Mouse (Mus musculus): ENCODE measurements around the gene Celsr1.

The Celsr1 gene

DNA sequence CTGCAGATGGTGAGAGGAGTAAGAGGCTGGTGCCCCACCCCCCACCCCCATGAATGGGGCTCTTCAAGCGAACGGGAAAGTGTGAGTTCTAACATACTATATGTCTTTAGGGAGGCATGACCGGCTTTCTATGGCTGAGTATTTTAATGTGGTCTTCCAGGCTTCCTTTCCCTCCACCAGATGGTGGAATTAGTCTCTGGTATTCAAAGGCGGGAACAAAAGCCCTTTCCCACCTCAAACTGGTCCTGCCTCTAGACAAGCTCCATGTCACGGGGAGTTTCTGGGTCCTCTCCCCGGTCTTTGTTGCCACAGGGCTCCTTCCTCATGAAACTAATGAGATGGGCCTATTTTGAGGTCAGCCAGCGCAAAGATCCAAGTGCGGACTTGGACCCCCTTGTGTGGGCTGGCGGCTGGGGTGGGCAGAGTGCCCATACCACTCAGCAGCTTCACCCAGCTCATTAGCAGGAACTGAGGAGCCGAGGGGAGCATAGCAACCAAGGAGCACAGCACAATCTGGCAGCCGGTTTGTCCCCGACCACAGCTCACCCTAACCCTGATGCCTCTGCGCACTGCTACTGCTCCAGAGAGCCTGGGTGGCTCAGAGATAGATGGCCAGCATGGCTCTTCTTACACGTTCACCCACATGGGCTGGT lies 39.5 kb downstream of the Celsr1 start:
- DNase-seq, result peak; percentile 60 to 72

DNA sequence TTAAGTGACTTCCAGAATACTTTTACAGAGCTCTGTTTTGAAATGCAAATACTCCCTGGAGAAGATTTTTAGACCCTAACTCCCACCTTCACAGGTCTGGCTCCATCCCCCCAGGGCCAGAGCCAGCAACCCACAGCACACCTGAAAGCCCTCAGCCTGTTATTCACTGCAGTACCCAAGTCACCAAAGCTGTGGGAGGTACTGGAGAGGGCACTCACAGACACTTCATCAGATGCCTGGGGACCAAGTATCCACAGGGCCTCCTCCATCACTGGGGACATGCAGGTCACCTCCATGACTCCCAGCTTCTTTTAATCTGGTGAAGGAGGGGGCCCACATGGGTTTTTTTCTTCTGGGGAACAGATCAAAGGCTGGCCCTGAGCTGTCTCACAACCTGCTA lies 40.2 kb downstream of the Celsr1 start:
- no peak for DNase-seq

DNA sequence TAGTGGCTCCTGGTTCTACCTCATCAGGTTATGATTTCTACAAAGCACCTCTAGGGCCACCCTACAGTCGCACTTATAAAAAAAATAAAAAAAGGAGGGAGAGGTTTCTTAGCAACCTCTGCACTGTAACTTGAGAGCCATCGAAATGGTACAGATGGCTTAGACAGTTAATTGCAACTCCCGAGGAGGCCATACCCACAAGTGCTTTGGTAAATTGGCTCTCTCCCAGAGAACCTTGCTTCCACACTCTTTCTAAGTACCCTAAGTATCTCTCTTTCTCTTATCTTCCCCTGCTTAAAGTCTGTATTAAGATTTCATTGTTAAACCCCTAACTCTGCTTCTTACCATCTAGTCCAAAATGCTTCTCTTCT lies 41.5 kb downstream of the Celsr1 start:
- DNase-seq, result no peak

GRCm38 (mm10) chr15:85991453-85992124 lies 42.0 kb downstream of the Celsr1 start:
- peak; percentile 83 to 86 for DNase-seq

- DNase-seq, result no peak
These were observed 42.7 kb downstream of the Celsr1 start for GRCm38 (mm10) chr15:85990696-85991443.

GRCm38 (mm10) chr15:85987896-85988295 lies 45.7 kb downstream of the Celsr1 start:
- DNase-seq, result no peak

GRCm38 (mm10) chr15:85986170-85986569 lies 47.4 kb downstream of the Celsr1 start:
- peak in 1 of 2 experiments; percentile 58 for DNase-seq

DNA sequence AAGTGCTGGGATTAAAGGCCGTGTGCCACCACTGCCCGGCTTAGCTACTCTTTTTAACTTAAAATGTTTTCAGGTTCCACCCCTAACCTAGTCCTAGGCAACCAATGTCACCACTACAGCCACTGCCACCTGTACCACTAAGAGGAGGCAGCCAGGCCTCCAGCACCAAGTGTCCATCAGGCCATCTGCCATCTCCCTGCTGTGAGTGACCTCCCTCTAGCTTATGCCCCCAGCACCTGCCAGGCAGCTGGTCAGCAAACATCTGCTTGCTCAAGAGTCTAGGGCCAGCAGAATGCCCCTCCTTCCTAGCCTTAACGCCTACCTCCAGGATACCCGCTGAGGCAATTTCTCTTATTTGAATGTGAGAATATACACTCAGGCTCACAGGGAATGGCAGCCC lies 48.0 kb downstream of the Celsr1 start:
- DNase-seq, result peak; percentile 57 to 67

DNA sequence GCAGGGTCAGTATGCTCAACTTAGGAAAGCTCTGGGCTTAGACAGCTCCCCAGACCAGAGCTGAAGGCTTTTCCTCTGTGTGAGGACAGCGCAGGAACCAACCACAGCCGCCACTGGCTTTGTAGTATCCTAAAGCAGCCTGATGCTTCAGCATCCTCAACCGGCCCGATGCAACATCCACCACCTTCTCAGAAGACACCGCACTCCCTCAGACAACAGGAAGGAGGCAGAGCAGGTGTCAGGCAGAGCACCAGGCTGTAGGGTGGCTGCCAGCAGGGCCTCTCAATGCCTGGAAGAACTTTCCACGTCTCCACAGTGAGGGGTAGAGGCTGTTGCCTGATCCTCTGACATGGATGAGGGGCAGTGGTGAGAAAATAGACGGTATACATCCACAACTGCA lies 50.4 kb downstream of the Celsr1 start:
- DNase-seq, result no peak

DNA sequence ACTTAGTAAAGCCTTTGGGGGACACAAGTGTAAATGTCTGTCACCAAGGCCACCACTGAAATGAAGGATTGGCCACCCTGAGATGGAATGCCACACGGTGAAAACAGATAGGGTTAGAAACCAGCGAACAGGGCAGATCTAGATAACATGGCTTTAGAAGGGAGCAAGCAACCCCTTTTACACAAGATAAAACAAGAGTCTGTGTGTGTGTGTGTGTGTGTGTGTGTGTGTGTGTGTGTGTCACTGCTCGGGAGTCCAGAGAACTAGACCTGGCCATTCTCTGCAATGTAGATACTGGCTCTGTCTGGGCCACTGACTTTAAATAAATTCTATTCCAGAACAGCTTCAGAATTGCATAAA lies 51.2 kb downstream of the Celsr1 start:
- DNase-seq, result no peak

GRCm38 (mm10) chr15:85981768-85982415 lies 51.7 kb downstream of the Celsr1 start:
- no peak for DNase-seq

DNA sequence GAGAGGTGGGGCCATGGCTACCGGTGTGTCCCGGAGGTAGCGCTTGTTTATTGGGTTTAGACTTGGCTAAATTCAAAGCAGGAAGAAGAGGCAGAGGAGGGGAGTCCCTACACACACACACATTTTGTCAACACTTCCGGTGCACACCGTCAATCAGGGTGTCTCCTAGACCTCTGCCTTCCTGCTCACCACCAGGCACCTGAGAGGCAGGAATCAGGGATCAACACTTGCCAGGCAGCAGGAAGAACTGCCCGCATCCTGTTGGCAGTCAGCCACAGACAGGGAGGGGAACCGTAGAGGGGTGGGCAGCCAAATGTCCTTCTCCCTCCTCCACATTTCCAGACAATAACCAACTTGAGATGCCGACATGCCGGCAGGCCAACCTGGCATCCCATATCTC lies 56.5 kb downstream of the Celsr1 start:
- DNase-seq, result peak; percentile 65 to 78

- DNase-seq, result peak; percentile 60 to 66
These were observed 57.8 kb downstream of the Celsr1 start for GRCm38 (mm10) chr15:85975746-85976145.

DNA sequence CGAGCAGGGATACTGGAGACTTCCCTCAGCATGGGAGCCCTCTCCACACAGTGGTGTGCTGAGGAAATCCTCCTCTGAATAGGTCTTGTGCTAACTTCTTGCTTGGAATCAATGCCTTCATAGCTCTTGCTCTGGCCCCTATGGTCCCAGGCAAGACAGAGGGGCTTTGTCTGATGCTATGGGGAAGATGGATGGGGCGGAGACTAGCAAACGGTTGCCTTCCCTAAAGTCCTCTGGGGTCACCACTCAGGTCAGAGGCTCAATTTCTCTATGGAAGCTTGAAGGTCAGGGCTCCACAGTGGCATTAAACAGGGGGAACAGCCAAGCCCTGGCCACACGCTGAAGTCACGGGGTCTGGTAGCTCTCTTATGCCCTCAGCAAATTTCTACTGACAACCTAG lies 62.0 kb downstream of the Celsr1 start:
- DNase-seq, result no peak

- DNase-seq, result no peak
These were observed 63.1 kb downstream of the Celsr1 start for GRCm38 (mm10) chr15:85970441-85970840.

DNA sequence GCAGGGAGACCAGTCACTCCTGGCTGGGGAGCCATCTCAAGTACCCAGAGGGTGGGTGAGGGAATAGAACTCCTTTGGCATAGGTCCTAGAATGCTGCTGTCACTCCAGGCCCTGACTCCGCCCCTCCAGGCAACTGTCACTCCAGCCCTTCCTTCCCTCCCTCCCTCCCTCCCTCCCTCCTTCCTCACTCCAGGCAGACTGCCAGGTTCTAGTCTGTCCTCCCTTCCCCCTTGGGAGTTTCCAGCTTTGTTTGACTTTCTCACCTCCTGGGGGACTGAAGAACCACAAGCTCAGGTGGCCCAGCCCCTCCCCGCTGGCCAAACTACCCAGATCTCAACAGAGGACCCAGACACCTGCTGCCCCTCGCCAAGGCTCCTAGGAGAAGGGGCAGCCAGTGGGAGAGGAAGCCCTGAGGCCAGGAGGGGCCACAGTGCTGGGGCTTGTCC lies 63.8 kb downstream of the Celsr1 start:
- peak; percentile 55 to 64 for DNase-seq

DNA sequence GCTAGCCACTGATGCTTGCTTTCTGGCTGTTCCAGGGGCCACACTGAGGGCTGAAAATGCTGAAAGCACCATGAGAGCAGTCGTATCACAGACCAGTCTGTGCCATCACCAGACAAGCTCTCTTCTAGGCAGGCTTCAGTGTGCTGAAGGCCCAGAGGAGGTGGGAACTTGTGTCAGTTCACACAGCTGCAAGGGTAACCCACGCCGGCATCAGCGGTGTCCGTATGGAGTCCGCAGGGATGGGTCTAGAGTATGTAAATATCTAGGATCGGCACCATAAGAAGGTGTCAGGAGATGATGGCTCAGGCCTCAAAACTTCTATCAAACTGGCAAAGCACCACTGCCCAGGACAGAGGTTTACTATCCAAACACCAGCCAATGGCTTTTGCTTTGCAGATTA lies 64.3 kb downstream of the Celsr1 start:
- no peak for DNase-seq

DNA sequence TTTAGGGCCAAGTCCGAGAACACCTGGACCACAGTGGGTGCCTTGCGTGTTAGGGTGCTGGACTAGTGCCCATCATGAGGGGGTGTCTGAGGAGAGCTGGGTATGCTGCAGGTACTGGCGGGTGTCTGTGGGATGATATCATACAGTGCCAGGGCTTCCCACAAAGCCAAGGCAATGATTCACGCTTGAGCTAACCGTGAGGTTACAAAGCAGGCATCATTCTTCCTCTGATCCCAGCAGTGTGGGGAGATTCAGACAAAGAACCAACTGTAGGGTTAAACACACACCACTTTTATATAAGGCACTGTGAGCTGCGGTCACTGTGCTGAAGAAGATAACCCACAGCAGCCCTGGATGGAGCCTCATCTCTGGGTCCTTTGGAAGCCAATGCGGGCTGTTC lies 67.5 kb downstream of the Celsr1 start:
- peak; percentile 31 to 33 for DNase-seq

- no peak for DNase-seq
These were observed 70.2 kb downstream of the Celsr1 start for GRCm38 (mm10) chr15:85963279-85963840.

DNA sequence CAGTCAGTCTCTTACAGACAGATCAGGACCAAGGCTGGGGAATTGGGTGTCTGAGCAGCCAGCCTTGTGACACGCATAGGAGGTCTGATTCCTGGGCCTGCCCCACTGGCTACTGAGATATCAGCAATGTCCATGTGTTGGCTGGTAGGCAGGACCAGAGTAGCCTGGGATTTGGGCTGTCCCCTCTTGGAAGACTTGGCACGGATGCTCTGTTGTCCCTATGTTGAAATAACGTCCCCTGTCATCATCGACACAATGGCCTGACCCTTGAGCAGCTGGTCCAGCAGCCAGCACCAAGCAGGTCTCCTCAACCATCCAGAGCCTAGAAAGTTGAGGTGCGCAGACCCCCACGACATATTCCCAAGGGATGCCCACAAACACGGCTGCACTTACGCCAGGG lies 70.9 kb downstream of the Celsr1 start:
- no peak for DNase-seq

DNA sequence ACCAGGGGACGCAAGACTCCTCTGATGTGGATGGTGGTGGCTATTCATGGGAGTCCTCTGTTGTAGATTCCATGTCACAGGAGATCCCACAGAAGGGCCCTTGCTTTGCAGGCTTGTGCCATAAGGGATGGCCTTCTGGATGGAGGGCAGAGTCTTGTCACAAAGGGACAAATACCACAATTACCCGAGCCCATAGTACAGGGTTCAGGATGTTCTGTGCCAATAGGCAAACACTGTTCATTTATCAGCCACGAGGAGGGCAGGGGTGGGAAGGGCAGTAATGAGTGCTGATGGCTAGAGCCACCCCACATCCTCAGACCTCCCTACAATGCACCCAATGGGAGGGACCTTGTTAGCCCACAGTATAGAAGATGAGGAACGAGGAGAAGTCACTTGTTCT lies 71.9 kb downstream of the Celsr1 start:
- no peak for DNase-seq

- no peak for DNase-seq
These were observed 72.4 kb downstream of the Celsr1 start for GRCm38 (mm10) chr15:85961131-85961530.

GRCm38 (mm10) chr15:85956202-85956601 lies 77.4 kb downstream of the Celsr1 start:
- no peak for DNase-seq
